Mouse (Mus musculus) spleen, embryonic (tissue): Measurements from ENCODE around the gene Ndufs1.
"Not testable (repeated sequence)": the region's sequence is repeated elsewhere in the genome, so short reads cannot be mapped to it uniquely, and the experiment has no call there.

Experiments
- CTCF ChIA-PET: fragments of 350-600 bp; sonication (Branson Sonifier 250); formaldehyde crosslinking; loops from one replicate; lab custom pipeline; 2022; lab: Charles Lee

Ndufs1 gene

GRCm38 (mm10) chr1:63176604-63177421 is at the start of gene Ndufs1, which contains the start of gene Eef1b2:
Gene Ndufs1 (minus strand): TSS chr1:63176833.
Gene Eef1b2 (plus strand): TSS chr1:63176825.
- CTCF ChIA-PET = interaction anchor here (1.1 kb wide), 1 partner anchor 47 kb away, joined by 3 read pairs; no protein-coding TSS in a partner anchor

DNA sequence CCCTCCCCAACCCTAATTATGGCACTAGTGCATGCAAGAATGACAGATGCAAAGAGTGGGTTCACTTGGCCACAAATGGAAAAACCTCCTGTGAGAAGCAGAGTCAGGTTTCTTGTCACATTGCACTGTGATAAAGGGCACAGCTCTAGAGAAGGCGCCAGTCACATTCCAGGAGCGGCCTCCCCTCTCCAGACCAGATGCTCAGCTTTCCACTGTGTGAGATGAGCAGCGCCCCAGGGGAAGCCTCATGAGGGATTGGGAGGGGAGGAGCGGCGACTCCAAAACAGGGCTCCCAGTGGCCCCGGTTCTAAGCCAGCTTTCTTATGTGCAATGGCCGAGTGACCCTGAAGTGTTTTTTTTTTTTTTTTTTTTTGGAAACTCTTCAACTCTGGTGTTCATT is 49.3 kb upstream of the Ndufs1 start:
- CTCF ChIA-PET = no interaction called here

GRCm38 (mm10) chr1:63225009-63225408 is 48.4 kb upstream of the Ndufs1 start:
- CTCF ChIA-PET = no interaction called here

- CTCF ChIA-PET = no interaction called here
These were observed 42.6 kb upstream of the Ndufs1 start for GRCm38 (mm10) chr1:63219277-63219676.

DNA sequence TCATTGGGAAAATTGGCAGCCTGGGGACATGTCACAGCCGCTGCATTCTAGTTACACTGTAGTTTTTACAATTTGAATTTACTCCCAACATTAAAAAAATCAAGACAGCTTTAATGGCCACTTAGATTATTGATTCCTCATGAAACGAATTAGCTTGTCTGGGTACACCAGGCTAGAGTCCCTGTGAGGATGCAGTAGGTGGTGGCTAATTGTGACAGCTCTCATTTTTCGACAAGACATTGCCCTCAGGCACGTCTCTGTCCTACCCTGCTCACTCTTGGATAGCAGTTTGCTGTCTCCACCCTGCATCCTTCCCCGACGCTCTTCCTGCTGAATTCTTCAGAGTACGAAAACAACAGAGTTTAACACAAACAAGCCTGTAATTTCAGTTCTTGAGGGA is 38.0 kb upstream of the Ndufs1 start:
- CTCF ChIA-PET = no interaction called here

DNA sequence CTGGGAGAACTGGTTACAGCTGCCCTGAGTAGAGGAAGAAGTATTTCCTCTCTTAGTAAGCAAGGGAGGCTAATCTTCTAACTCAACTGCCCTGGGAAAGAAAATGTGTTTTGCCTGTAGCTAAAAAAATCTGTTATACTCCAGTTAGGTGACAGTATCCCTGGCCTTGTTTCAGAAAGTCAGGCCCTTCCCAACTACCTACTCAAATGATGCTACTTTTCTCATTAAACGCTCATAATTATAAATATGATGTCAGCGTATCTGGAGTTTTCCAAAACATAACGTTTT is 37.6 kb upstream of the Ndufs1 start, which contains the start of gene Gpr1:
Gene Gpr1, minus strand, starts transcription at position 273 of the 288 bp plus-strand sequence.
- CTCF ChIA-PET = no interaction called here

- CTCF ChIA-PET = no interaction called here
These were observed 37.0 kb upstream of the Ndufs1 start for GRCm38 (mm10) chr1:63213478-63214270.

DNA sequence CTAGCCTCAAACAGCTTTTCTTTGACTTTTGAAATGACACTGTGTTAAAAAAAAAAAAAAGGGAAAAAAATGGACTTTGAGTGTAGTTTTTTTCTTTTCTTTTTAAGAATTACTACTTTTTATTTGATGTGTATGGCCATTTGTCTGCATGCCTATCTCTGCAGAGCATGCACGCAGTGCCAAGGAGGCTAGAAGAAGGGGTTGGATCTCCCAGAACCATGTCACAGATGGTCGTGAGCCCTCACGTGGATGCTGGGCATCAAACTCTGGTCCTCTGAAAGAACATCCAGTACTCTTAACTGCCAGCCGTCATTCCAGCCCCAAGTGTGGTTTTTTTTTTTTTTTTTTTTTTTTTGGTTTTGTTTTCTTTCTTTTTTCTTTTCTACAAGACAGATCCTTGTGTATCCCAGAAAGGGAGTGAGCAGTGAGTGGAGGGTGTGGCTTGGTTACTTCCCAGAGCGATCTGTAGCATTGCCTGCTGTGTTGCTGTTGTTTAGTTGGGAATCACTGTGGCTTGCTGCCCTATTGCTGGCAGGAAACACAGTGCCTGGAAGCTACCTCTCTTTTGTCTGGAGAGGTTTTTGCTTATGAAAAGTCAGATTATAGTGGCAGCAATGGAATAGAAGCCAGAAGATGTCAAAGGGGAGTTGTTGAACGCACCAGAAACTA is 33.4 kb upstream of the Ndufs1 start:
- CTCF ChIA-PET = interaction anchor here (0.7 kb wide), 1 partner anchor 29 kb away, joined by 8 read pairs; no protein-coding TSS in a partner anchor

- CTCF ChIA-PET = no interaction called here
These were observed 31.0 kb upstream of the Ndufs1 start for GRCm38 (mm10) chr1:63207607-63208006.

DNA sequence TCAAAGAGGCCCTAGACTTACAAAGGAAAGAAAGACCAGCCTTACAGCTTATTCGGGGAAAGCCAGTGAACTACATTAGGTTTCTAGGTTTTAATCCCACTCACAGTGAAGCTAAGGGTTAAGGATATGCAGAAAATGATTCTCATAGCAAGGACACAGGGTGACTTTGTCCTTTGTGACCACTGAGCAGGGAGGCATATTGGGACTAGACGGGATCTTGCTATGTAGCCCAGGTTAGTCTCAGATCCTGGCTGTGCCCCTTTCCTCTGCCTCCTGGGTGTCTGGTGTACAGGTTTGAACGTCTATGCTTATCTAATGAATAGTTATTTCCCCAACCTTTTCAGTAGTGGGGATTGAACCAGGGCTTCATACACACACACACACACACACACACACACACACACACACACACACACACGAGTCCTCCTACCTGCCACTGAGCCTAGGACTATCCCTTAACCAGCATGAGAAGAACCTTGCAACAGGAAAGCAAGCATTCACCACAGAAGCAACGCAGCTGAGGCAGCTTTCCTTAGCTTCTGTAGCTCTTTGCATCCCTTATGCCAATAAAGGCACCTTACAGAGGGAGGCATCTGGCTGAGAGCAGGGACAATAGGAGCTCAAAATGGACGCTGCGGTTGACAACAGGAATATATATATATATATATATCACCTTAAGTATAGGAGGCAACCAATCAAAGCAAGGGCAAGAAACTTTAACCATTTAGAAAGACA is 28.2 kb upstream of the Ndufs1 start:
- CTCF ChIA-PET = no interaction called here

- CTCF ChIA-PET = no interaction called here
These were observed 27.5 kb upstream of the Ndufs1 start for GRCm38 (mm10) chr1:63203950-63204659.

- CTCF ChIA-PET = no interaction called here
These were observed 26.8 kb upstream of the Ndufs1 start for GRCm38 (mm10) chr1:63203471-63203870.

GRCm38 (mm10) chr1:63201672-63202071 is 25.0 kb upstream of the Ndufs1 start:
- CTCF ChIA-PET = no interaction called here

DNA sequence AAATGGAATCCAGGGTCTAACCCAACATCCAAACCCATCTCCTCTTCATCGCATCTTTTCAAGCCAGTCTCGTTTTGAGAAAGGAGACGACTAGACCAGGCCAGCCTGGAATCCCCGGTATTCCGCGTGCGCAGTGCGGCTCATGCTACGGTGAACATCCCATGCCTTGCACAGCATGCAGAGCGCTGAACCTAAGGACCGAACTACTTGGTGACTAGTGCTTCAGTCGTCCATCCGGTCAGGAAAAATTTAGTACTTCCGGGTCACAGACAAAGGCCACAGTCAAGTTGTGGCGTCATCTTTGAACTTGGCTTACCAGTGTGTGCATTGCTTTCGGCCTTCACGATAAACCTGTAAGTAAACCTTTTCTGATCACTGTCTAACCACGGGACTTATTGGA is 23.7 kb upstream of the Ndufs1 start:
- CTCF ChIA-PET = no interaction called here

- CTCF ChIA-PET = no interaction called here
These were observed 22.8 kb upstream of the Ndufs1 start for GRCm38 (mm10) chr1:63199387-63199786.

DNA sequence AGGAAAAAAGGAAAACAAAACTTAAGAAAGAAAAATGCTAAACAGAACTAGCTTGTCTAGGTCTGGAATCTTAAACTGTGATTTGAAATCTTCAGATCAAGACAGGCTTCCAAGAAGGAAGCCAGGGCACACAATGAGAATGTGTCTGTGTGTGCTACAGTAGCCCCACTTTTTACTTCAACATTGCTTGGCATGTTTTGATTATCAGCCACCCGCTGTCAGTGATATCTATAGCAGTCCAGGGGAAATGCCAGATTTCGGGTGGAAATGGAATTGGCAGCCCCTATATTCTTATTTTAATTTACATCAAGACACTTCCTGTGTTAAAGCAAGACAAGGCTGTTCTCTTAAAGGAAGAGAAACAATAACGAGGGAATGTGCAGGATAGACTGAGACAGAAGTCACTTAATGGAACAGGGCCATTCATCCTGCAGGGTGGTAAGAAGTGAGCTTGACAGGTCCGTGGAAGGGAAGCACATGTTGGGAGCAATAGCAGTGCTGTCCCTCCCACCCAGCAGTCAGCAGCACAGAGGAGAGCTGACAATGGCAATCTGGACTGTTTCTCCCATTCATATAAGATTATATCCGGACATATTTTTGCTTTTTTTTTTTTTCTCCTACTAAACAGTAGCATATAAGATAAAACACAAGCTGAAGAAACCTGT is 19.3 kb upstream of the Ndufs1 start:
- CTCF ChIA-PET = no interaction called here

DNA sequence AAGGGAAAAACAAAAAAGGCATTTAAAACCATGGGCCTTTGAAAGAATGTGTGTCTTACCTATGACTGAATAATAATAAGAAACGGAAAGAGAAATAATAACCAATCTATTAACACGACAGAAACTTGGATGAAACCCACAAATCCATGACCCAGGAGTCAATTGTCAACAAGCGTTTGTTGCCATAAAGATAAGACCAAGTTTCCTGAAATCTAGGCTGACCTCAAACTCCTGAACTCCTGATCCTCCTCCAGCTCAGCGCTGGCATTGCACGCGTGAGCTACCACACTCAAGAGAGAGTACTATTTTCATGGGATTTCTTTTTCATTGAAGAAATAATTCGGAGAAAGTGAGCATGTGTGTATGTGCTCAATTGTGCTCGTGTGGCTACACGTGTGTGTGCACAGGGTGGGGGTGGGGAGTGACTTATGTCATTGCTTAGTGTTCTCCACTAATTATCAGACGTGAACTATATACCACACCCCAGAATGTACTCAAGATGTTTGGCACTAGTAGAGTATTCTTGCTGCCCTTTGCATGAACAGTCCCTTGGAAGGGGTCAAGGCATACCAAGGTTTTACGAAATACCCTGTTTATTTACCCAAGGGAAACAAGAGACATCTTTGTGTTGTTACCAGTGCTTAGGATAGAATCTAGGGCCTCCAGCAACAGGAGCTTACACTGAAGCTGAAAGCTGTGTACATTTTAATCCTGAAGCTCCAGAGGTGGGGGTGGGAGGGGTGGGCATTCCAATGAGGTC is 15.9 kb upstream of the Ndufs1 start:
- CTCF ChIA-PET = no interaction called here

DNA sequence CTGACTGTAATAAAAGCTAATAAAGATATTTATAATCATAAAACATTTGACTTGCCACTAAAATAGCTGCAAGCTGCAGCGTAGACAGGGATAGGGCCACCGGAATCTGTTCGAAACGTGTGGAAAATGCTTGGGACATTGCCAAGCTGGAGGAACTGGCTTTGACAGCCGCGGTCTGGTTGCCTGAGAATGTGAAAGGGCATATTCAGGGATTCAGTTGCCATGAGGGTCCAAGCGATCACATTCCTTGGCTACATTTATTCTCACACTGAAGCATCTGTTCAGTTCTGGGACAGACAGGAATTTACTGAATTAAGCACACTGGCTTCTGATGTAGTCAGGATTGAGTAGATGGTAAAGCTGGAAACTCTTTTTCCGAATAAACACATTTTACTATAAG is 14.2 kb upstream of the Ndufs1 start:
- CTCF ChIA-PET = no interaction called here

DNA sequence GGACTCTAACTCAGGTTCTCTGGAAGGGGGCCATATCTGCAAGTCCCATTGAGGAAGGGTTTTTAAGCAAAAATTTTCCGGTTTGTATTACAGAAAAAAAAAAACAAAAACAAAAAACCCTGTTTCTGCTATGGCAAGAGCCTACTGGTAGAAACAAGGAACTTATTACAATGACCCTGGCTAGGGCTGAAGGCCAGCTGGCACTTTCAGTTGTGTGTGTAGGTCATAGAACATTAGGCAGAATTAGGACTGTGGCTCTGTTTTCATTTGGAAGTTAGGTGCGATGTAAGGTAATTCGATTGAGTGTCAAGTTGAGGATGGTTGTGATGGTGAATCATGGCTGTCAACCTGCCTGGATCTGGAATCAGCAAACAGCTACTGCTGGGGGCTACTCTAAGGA is 11.9 kb upstream of the Ndufs1 start:
- CTCF ChIA-PET = no interaction called here

GRCm38 (mm10) chr1:63185430-63185829 is 8.8 kb upstream of the Ndufs1 start:
- CTCF ChIA-PET = not testable (repeated sequence)
